Mouse (Mus musculus) activated CD4-positive, CD25-positive, alpha-beta regulatory T cell, adult 4 months (primary cell): ENCODE data around the gene Paxx. TPM values are rescaled to one million over a fixed set of nuclear protein-coding genes. Genes with fewer than 3 reads are reported as not detected.

Experiments
- polyA plus RNA-seq, 2 experiments: library from polyadenylated mRNA; unstranded; fragments of 100-300 nt; shearing (Covaris generic); gene quantifications; one replicate each; pipeline ENCODE4 v1.2.1; 2017

The Paxx gene
- polyA plus RNA-seq, 2 experiments from 2014 or later = 72.8 to 74.8 TPM

Other genes starting within 250 kb of the Paxx start
- 10 to 100 TPM; 41.1 to 49.1 TPM for gene Nelfb, start 249.6 kb downstream of the Paxx start, polyA plus RNA-seq
- gene Stpg3, start 246.5 kb downstream of the Paxx start, polyA plus RNA-seq = not detected
- gene Fam166a, start 242.3 kb downstream of the Paxx start, polyA plus RNA-seq = not detected
- gene Tubb4b, start 236.4 kb downstream of the Paxx start, polyA plus RNA-seq = 100 to 1,000 TPM; 110 to 150 TPM
- not detected for gene Slc34a3, start 226.7 kb downstream of the Paxx start, polyA plus RNA-seq
- not detected for gene Rnf224, start 224.3 kb downstream of the Paxx start, polyA plus RNA-seq
- under 1 TPM in 1 of 2 experiments, not detected in 1; 0.58 TPM for gene Rnf208, start 218.8 kb downstream of the Paxx start, polyA plus RNA-seq
- not detected for gene Cysrt1, start 218.6 kb downstream of the Paxx start, polyA plus RNA-seq
- 1 to 10 TPM; 3.6 to 4.2 TPM for gene AL732309.1, start 214.2 kb downstream of the Paxx start, polyA plus RNA-seq
- gene Tmem203, start 205.7 kb downstream of the Paxx start, polyA plus RNA-seq = 10 to 100 TPM; 10.8 to 13.0 TPM
- 10 to 100 TPM in 1 of 2 experiments, 1 to 10 TPM in 1; 5.5 to 12.4 TPM for gene Tprn, start 198.5 kb downstream of the Paxx start, polyA plus RNA-seq
- 100 to 1,000 TPM; 127 to 134 TPM for gene Ssna1, start 188.7 kb downstream of the Paxx start, polyA plus RNA-seq
- 10 to 100 TPM; 24.8 to 39.3 TPM for gene Anapc2, start 188.6 kb downstream of the Paxx start, polyA plus RNA-seq
- not detected for gene Tmem210, start 172.9 kb downstream of the Paxx start, polyA plus RNA-seq
- gene Lrrc26, start 171.2 kb downstream of the Paxx start, polyA plus RNA-seq = not detected
- not detected for gene Grin1, start 141.9 kb downstream of the Paxx start, polyA plus RNA-seq
- 10 to 100 TPM; 19.7 to 23.2 TPM for gene Man1b1, start 128.8 kb downstream of the Paxx start, polyA plus RNA-seq
- 10 to 100 TPM; 10.3 to 13.9 TPM for gene Dpp7, start 104.7 kb downstream of the Paxx start, polyA plus RNA-seq
- gene Uap1l1, start 95.4 kb downstream of the Paxx start, polyA plus RNA-seq = 10 to 100 TPM; 13.3 to 15.0 TPM
- 1 to 10 TPM; 1.8 to 2.6 TPM for gene Sapcd2, start 88.8 kb downstream of the Paxx start, polyA plus RNA-seq
- gene Entpd2, start 65.2 kb downstream of the Paxx start, polyA plus RNA-seq = under 1 TPM in 1 of 2 experiments, not detected in 1; 0.17 TPM
- gene Npdc1, start 61.7 kb downstream of the Paxx start, polyA plus RNA-seq = 1 to 10 TPM; 1.2 to 1.7 TPM
- gene Fut7, start 37.8 kb downstream of the Paxx start, polyA plus RNA-seq = 10 to 100 TPM; 13.6 to 13.8 TPM
- gene Abca2, start 32.4 kb downstream of the Paxx start, polyA plus RNA-seq = 10 to 100 TPM; 32.8 to 41.4 TPM
- gene Clic3, start 4.3 kb downstream of the Paxx start, polyA plus RNA-seq = 1 to 10 TPM; 2.0 to 2.2 TPM
- gene Ptgds, start 9.0 kb upstream of the Paxx start, polyA plus RNA-seq = not detected
- not detected for gene Lcn12, start 32.8 kb upstream of the Paxx start, polyA plus RNA-seq
- 10 to 100 TPM; 51.3 to 71.1 TPM for gene Fbxw5, start 39.7 kb upstream of the Paxx start, polyA plus RNA-seq
- gene C8g, start 40.6 kb upstream of the Paxx start, polyA plus RNA-seq = 1 to 10 TPM; 3.1 to 3.2 TPM
- gene Traf2, start 85.8 kb upstream of the Paxx start, polyA plus RNA-seq = 10 to 100 TPM; 60.9 to 67.0 TPM
- 100 to 1,000 TPM; 290 to 402 TPM for gene Edf1, start 96.8 kb upstream of the Paxx start, polyA plus RNA-seq
- gene Mamdc4, start 113.8 kb upstream of the Paxx start, polyA plus RNA-seq = under 1 TPM; 0.40 to 0.91 TPM
- 10 to 100 TPM; 55.3 to 61.6 TPM for gene Phpt1, start 114.1 kb upstream of the Paxx start, polyA plus RNA-seq
- gene Ajm1, start 120.7 kb upstream of the Paxx start, polyA plus RNA-seq = under 1 TPM in 1 of 2 experiments, not detected in 1; 0.07 TPM
- gene Rabl6, start 147.4 kb upstream of the Paxx start, polyA plus RNA-seq = 10 to 100 TPM; 16.1 to 19.8 TPM
- gene Ccdc183, start 156.6 kb upstream of the Paxx start, polyA plus RNA-seq = not detected
- gene Tmem141, start 160.9 kb upstream of the Paxx start, polyA plus RNA-seq = 1 to 10 TPM in 1 of 2 experiments, not detected in 1; 1.8 TPM
- gene Fcna, start 166.9 kb upstream of the Paxx start, polyA plus RNA-seq = 1 to 10 TPM in 1 of 2 experiments, under 1 TPM in 1; 0.83 to 1.7 TPM
- gene Lcn8, start 192.0 kb upstream of the Paxx start, polyA plus RNA-seq = not detected
- gene Lcn5, start 196.9 kb upstream of the Paxx start, polyA plus RNA-seq = not detected
- gene Lcn6, start 215.7 kb upstream of the Paxx start, polyA plus RNA-seq = not detected
- gene Lcn10, start 221.6 kb upstream of the Paxx start, polyA plus RNA-seq = not detected
- gene Obp2a, start 238.9 kb upstream of the Paxx start, polyA plus RNA-seq = not detected
- gene Bmyc, start 245.6 kb upstream of the Paxx start, polyA plus RNA-seq = 10 to 100 TPM; 61.8 to 76.5 TPM